Mouse (Mus musculus): ENCODE data around the gene Rsph6a. TPM values are rescaled to one million over a fixed set of nuclear protein-coding genes. Genes with fewer than 3 reads are reported as not detected.
A peak's percentile ranks its signal among the peaks of the same experiment; 100 is the strongest.

Gene Rsph6a
- polyA plus RNA-seq, 1 experiment = not detected

DNA sequence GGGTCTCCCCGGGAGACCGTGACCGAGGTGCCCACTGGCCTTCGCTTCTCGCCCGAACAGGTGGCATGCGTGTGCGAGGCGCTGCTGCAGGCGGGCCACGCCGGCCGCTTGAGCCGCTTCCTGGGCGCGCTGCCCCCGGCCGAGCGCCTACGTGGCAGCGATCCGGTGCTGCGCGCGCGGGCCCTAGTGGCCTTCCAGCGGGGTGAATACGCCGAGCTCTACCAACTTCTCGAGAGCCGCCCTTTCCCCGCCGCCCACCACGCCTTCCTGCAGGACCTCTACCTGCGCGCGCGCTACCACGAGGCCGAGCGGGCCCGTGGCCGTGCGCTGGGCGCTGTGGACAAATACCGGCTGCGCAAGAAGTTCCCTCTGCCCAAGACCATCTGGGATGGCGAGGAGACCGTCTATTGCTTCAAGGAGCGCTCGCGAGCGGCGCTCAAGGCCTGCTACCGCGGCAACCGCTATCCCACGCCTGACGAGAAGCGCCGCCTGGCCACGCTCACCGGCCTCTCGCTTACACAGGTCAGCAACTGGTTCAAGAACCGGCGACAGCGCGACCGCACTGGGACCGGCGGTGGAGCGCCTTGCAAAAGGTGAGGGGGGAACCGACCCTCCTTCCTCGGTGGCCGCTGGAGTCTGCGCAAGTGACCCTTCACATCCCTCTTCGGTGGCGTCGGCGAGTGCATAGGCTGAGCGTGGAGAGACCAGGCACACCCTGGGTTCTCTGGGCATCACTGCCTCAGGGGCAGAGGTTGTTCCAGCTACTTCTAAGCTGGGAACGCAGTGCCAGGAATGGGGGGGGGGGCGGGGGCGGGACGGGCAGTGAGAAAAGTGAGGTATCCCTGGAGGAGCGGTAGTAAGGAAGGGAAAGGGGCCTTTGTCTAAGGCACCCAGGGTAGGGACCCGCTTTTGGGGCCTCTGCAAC is 40.6 kb downstream of the Rsph6a start:
- peak overlapping the region; percentile 93 for H3K4me3 ChIP-seq (replicated peaks)
- H3K36me3 ChIP-seq (replicated peaks; ENCODE audit: low read length) = peaks cover 21% of the 10 kb centered on the region
- H3K9me3 ChIP-seq = no peaks in the 10 kb centered on the region
- TF ChIP-seq GATA1 (IDR thresholded peaks at IDR 0.05; ENCODE audit: borderline replicate concordance, low read length) (no peak), FLI1 (IDR thresholded peaks at IDR 0.05; ENCODE audit: low read length) (no peak)
- peaks cover 41% of the 10 kb centered on the region for H3K27me3 ChIP-seq (replicated peaks)
- peaks cover 66% of the 10 kb centered on the region for H3K4me1 ChIP-seq

DNA sequence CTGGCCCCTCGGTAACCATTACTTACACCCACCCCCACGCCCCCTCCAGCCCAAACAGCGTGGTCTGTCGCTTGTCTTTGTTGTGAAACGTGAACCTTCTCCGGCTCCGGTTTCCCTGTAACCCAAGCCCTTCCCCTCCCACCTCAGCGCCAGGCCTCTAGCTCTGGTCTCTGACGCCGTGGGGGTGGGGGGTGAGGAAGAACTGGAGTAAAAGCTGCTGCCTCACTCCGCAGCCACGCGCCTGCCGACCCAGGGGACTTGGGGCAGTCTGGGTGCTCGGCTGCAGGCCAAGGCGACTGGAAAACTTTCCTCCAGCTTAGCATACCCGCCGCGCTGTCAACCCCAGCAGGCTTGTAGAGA is 41.2 kb downstream of the Rsph6a start:
- no peak for TF ChIP-seq GATA1 (IDR thresholded peaks at IDR 0.05; ENCODE audit: borderline replicate concordance, low read length)
- TF ChIP-seq FLI1 (IDR thresholded peaks at IDR 0.05; ENCODE audit: low read length) = no peak
- peaks cover 38% of the 10 kb centered on the region for H3K27me3 ChIP-seq (replicated peaks)

DNA sequence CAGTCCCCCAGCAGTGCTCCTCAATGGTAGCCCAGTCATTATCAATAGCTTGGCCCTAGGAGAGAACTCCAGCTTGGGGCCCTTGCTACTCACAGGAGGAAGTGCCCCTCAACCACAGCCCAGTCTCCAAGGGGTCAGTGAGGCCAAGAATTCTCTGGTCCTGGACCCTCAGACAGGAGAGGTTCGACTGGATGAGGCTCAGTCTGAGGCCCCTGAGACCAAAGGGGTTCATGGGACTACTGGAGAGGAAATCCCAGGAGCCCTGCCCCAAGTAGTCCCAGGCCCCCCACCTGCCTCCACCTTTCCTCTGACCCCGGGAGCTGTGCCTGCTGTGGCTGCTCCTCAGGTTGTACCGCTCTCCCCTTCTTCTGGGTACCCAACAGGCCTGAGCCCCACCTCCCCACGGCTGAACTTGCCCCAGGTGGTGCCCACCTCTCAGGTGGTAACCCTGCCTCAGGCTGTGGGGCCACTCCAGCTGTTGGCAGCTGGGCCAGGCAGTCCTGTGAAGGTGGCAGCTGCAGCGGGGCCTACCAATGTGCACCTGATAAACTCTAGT is 42.0 kb downstream of the Rsph6a start:
- Histone ChIP-seq H3K4me1 (peaks cover 76% of the 10 kb centered on the region), H3K4me3 (replicated peaks) (peak overlapping the region; percentile 93), H3K27me3 (replicated peaks) (peaks cover 37% of the 10 kb centered on the region), H3K9me3 (no peaks in the 10 kb centered on the region), H3K36me3 (replicated peaks; ENCODE audit: low read length) (peaks cover 21% of the 10 kb centered on the region)
- TF ChIP-seq GATA1 (IDR thresholded peaks at IDR 0.05; ENCODE audit: borderline replicate concordance, low read length) (no peak), FLI1 (IDR thresholded peaks at IDR 0.05; ENCODE audit: low read length) (no peak)

More for the DNA sequence above, 41.2 kb downstream of the Rsph6a start:
- H3K4me1 ChIP-seq = peaks cover 73% of the 10 kb centered on the region
- peak overlapping the region; percentile 93 for H3K4me3 ChIP-seq (replicated peaks)
- no peaks in the 10 kb centered on the region for H3K9me3 ChIP-seq
- H3K36me3 ChIP-seq (replicated peaks; ENCODE audit: low read length) = peaks cover 21% of the 10 kb centered on the region

DNA sequence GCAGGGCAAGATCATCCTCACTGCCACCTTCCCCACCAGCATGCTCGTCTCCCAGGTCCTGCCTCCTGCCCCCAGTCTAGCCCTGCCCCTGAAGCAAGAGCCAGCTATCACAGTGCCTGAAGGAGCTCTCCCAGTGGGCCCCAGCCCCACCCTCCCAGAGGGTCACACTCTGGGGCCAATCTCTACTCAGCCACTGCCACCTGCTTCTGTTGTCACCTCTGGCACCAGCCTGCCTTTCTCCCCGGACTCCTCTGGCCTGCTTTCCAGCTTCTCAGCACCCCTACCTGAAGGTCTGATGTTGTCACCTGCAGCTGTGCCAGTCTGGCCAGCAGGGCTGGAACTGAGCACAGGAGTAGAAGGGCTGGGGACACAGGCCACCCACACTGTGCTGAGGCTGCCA is 42.7 kb downstream of the Rsph6a start:
- peaks cover 21% of the 10 kb centered on the region for H3K36me3 ChIP-seq (replicated peaks; ENCODE audit: low read length)
- H3K9me3 ChIP-seq = no peaks in the 10 kb centered on the region
- TF ChIP-seq GATA1 (IDR thresholded peaks at IDR 0.05; ENCODE audit: borderline replicate concordance, low read length) (no peak), FLI1 (IDR thresholded peaks at IDR 0.05; ENCODE audit: low read length) (no peak)
- peaks cover 77% of the 10 kb centered on the region for H3K4me1 ChIP-seq
- peak overlapping the region; percentile 64 for H3K4me3 ChIP-seq (replicated peaks)
- peaks cover 36% of the 10 kb centered on the region for H3K27me3 ChIP-seq (replicated peaks)

DNA sequence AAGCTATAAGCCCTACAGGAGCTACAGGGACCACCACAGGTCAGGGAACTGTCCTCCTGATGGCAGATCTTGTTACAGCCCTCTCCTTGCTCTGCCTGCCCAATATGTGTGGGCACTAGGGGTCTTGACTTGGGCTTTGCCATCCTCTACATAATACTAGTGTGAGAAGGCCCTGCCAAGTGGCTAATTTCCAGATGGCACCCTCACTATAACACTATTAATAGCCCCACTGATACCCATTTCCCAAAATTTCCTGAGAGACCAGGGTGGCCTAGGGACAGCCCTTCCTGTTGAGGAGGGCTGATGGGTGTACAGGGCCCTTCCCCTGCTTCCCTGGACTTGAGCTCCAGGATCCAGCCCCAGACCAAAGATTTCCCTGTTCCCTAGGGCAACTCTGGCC is 43.4 kb downstream of the Rsph6a start:
- H3K4me3 ChIP-seq (replicated peaks) = peak overlapping the region; percentile 19
- no peaks in the 10 kb centered on the region for H3K9me3 ChIP-seq
- peaks cover 36% of the 10 kb centered on the region for H3K27me3 ChIP-seq (replicated peaks)
- H3K36me3 ChIP-seq (replicated peaks; ENCODE audit: low read length) = peaks cover 21% of the 10 kb centered on the region
- peaks cover 77% of the 10 kb centered on the region for H3K4me1 ChIP-seq
- no peak for TF ChIP-seq GATA1 (IDR thresholded peaks at IDR 0.05; ENCODE audit: borderline replicate concordance, low read length)

DNA sequence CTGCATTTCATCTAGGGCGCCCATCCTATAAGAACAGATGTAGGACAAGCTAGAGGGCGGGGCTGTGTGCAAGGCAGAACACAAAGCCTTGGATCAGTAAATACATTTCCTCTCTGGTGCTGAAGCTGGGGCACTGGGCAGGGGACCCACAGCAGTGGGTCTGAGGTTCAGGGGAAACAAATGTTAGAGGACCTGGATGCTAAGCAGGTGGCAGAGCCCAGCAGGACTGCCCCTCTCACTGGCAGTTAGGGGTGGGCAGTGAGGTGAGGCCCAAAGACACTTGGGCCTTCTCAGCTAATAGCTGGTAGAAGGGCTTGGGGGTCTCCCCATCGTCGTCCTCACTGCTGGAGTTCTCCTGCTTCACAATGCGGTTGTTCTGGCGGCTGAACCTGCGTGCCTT is 44.3 kb downstream of the Rsph6a start:
- peaks cover 21% of the 10 kb centered on the region for H3K36me3 ChIP-seq (replicated peaks; ENCODE audit: low read length)
- peaks cover 79% of the 10 kb centered on the region for H3K4me1 ChIP-seq
- H3K27me3 ChIP-seq (replicated peaks) = peaks cover 45% of the 10 kb centered on the region
- TF ChIP-seq GATA1 (IDR thresholded peaks at IDR 0.05; ENCODE audit: borderline replicate concordance, low read length) (no peak), FLI1 (IDR thresholded peaks at IDR 0.05; ENCODE audit: low read length) (no peak)
- H3K9me3 ChIP-seq = no peaks in the 10 kb centered on the region
- H3K4me3 ChIP-seq (replicated peaks) = no peak overlapping the region

DNA sequence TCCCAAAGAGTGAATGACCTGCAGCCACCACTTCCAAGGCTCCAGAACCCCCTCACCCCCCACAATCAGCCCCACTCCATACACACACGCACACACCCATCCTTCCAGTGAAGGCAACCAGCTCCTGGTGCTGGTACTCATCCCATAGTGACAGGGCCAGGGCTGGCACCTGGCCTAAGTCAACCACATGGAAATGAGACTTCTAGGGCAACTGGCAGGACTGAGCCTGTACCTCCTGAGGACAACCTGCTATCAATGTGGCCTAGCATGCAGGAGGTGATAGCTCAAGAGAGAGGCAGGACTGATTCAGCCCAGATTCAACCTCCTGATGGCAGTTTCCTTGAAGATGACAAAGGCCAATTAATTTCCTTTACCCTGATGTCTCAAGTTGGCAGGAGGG is 45.8 kb downstream of the Rsph6a start:
- Histone ChIP-seq H3K9me3 (no peaks in the 10 kb centered on the region), H3K4me3 (replicated peaks) (no peak overlapping the region), H3K27me3 (replicated peaks) (peaks cover 59% of the 10 kb centered on the region), H3K4me1 (peaks cover 84% of the 10 kb centered on the region), H3K36me3 (replicated peaks; ENCODE audit: low read length) (peaks cover 21% of the 10 kb centered on the region)
- TF ChIP-seq GATA1 (IDR thresholded peaks at IDR 0.05; ENCODE audit: borderline replicate concordance, low read length) (no peak), FLI1 (IDR thresholded peaks at IDR 0.05; ENCODE audit: low read length) (no peak)

DNA sequence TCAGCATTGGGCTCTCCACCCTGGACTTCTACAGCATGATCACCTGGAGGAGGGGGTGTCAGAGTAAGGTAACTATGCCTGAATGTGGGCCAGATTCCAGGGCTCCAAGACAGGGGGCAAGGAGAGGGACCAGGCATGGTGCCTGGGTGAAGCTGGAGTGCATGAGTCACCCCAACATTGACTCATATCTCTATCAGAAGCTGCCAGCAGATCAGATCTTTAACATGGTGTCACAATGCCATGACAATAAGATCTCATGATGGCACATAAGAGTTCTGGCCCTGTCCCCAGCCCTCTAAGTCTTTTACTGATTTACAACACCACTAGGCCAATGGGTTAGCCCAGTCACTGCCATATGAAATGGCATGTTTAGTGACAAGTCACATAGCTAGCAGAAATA is 49.3 kb downstream of the Rsph6a start:
- Histone ChIP-seq H3K4me3 (replicated peaks) (no peak overlapping the region), H3K4me1 (peaks cover 62% of the 10 kb centered on the region), H3K27me3 (replicated peaks) (peaks cover 66% of the 10 kb centered on the region), H3K9me3 (no peaks in the 10 kb centered on the region), H3K36me3 (replicated peaks; ENCODE audit: low read length) (no peaks in the 10 kb centered on the region)
- no peak for TF ChIP-seq GATA1 (IDR thresholded peaks at IDR 0.05; ENCODE audit: borderline replicate concordance, low read length)
- TF ChIP-seq FLI1 (IDR thresholded peaks at IDR 0.05; ENCODE audit: low read length) = no peak

DNA sequence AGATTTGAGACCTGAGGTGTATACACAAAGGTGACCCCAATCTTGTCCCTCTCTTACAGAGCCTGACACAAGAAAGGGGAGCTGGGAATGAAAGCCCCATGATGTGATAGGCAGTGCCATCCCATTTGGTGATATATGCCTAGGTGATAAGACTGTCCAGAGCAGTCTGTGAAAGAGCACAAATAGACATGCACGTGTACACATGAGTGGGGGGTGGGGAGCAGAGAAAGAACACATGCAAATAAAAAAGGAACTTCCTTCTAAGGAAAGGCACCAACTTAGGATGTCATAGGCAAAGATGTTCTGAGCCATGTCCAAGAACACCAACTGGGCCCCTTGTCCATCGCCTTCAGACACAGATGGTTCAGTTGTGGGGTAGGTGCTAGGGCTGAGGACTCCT is 50.0 kb downstream of the Rsph6a start:
- Histone ChIP-seq H3K27me3 (replicated peaks) (peaks cover 63% of the 10 kb centered on the region), H3K4me3 (replicated peaks) (no peak overlapping the region), H3K4me1 (peaks cover 60% of the 10 kb centered on the region), H3K9me3 (no peaks in the 10 kb centered on the region), H3K36me3 (replicated peaks; ENCODE audit: low read length) (no peaks in the 10 kb centered on the region)
- TF ChIP-seq FLI1 (IDR thresholded peaks at IDR 0.05; ENCODE audit: low read length) (no peak), GATA1 (IDR thresholded peaks at IDR 0.05; ENCODE audit: borderline replicate concordance, low read length) (no peak)

DNA sequence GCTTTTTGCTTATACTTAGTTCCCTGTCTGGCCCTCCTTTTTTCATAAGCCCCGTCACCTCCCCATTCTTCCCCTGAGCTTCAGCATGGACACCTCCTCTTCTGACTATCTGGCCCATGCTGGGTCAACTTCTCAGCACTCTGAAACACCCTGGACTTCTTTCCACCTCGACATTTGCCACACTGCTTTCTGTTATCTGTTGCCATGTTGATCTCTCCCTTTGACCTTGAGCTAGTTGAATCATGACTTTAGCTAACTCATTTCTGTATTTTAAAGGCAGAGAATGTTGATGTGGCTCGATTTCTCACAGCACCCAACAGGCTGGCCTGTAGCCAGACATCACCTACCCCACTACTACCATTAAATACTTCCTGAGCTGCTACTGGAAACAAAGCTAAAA is 52.9 kb downstream of the Rsph6a start:
- H3K9me3 ChIP-seq = no peaks in the 10 kb centered on the region
- no peaks in the 10 kb centered on the region for H3K36me3 ChIP-seq (replicated peaks; ENCODE audit: low read length)
- no peak for TF ChIP-seq GATA1 (IDR thresholded peaks at IDR 0.05; ENCODE audit: borderline replicate concordance, low read length)
- TF ChIP-seq FLI1 (IDR thresholded peaks at IDR 0.05; ENCODE audit: low read length) = no peak
- peaks cover 46% of the 10 kb centered on the region for H3K27me3 ChIP-seq (replicated peaks)
- no peak overlapping the region for H3K4me3 ChIP-seq (replicated peaks)
- H3K4me1 ChIP-seq = peaks cover 70% of the 10 kb centered on the region
